Mouse (Mus musculus) mesoderm, embryonic 11.5 days (tissue): ENCODE results near the gene Gfy.

ENCODE experiments used
- DNase-seq: peaks from one replicate; pipeline ENCODE4 v3.0.0-alpha.2; 2012; ENCODE audit warnings: low read depth, low spot score

Gene Gfy

DNA sequence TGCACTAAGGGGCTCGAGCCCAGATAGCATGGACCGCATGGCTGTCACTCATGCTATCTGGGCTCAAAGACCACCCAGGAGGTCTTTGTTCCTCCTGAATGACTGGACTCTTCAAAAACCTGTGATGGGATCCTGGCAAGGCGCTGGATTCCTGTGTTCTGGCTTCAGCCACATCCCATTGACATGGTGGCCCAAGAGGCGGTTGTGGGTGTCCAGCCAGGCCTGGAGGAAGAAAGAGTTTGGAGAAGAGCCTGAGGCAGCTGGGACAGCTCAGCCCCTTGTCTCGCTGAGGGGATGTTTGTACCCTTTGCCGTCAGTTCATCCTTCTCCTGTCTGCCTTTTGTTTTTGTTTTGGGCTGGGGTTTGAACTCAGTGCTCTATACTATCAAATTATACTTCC, 29.8 kb downstream of the Gfy start:
- DNase-seq, result no peak

DNA sequence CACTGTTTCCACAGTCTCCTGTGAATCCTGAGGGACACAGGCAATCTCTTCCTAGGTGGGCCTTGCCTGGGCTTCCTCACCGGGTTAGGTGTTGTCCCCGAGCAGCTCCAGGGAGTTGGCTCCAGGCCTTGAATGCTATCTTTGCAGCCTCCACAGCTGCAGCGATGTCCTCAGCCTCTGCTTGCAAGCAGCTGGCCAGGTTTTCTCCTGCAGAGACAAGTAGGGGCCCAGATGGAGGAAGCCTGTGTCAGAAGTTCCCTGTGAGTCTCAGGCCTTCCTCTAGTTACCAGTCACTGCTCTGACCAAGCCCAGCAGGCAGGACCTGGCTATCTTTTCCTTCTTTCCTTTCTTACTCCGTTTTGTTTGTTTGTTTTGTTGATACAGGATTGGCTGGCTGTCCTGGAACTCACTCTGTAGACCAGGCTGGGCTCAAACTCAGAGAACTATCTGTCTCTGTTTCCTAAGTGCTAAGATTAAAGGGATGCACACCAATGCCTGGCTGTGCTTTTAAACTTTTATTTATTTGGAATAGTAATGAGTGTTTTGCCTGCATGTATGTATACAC, 30.8 kb downstream of the Gfy start:
- no peak for DNase-seq

DNA sequence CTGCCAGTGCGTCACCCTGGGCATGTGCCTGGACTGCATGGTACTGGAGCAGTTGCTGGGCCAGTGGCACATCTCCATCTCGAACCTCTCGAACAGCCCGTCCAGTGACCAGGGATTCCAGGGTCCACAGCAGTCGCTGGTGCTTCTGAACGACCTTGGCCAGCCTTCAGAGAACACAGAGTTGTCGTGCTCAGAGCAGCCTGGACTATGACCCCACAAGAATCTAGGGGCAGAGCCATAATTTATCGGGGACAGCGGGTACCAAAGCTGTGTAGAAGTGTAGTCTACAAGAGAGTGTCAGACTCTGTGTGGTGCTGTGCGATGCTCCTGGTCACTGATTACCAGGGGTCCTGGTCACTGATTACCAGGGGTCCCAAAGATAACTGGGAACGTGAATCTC, 31.5 kb downstream of the Gfy start:
- no peak for DNase-seq

DNA sequence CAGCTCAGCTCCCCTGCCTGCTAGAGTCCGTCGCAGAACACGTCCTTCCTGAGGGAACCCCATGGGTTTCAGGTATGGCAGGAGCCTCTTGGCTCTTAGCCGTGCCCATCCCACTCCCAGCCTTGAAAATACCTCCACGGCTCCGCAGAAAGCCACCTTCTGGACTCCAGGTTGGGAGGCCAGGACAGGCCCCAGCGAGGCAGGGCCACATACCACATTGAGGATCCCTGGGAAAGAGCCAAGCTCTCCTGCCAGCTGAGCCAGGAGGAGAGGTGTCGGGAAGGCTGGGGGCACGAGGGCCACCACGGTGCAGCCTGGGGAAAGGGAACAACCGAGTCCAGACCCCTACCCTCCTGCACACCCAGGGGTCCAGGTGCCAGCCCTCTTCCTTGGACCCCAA, 32.1 kb downstream of the Gfy start:
- DNase-seq, result no peak

DNA sequence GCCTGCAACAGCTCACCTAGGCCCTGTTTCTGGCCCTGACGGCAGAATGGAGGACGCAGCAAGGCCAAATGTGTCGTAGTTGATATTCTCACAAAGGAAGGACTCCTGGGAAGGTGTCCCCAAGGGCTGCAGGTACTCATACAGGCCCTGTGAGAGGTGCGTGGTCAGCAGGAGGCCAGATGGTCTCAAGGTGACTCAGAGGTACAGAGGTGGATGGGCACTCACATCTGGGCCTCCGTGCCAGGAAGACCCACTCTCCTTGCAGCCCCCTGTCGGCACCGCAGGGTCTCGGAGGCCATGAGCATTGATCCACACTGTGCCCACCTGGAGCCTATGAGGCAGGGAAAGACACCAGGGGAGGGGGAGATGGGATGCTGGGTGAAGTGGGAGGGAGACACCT, 33.9 kb downstream of the Gfy start:
- DNase-seq, result no peak

DNA sequence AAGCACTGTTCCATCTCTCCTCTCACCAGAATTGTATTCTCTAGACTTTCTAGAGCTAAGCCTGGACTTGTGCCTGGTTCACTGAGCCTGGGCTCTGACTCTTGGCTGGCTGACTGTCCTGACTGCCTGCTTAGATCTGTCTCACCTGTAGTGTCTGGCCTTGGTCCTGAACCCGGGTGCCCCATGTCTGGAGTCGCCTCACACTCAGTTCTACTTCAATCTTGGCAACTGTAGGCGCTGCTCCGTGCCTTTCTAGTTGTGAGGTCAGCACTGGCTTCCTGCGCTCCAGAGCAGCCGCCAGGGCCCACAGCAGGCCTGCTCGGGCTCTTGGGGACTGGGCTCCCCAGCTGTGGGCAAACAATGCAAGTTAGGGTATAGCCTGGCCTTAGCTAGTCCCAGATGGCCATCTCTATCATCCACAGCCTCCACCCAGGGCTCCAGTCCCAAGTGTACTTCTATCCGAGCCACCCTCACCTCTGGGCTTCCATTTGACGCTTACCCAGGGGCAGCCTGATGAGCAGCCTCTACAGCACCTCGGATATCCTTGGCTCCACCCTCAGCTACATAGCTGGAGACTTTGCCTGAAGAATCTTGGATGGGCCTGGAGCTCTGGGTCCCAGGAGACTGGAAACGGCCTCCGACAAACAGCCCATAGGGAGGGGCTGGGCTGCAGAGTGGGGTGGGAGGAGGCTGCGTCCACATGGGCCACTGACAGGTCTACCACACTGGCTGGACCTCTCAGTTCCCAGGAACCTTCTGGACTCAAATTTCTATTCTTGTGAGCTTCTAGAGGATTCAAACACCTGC, 34.8 kb downstream of the Gfy start:
- no peak for DNase-seq

DNA sequence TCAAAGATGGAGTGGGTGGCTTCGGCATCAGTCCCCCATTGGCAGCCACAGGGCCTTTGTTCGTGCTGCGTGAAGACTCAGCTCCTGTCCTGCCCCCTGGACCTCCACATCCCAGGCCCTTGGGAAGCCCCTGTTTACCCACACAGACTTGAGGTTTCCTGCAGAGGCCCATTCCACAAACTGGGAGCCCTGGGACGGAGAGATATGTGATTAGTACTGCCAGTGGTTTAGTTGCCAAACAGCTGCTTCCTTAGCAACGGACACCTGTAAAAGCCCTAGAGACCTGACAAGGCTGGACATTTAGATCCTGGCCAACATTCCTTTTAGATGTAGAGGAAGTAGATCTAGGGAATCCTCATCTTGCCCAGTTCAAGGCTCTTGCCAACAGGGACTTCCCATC, 37.5 kb downstream of the Gfy start:
- no peak for DNase-seq

DNA sequence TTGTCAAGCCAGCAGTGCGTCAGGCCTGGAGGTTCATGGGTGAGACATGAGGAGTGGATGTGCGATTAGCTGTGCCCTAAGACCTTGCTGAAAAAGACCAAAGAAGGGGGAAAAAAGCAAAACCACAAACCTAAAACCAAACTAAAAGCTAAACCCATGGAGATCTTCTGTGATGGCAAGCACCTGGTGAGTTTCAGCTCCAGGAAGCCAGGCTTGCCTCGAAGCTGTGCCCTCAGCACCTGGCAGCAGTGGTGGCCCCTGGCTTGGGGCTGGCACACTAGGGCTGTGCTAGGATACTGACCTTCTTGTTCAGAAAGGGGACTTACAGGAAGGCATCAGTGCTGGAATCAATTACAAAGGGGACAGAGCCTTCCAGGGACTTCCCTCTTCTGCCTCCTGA, 38.0 kb downstream of the Gfy start:
- no peak for DNase-seq

DNA sequence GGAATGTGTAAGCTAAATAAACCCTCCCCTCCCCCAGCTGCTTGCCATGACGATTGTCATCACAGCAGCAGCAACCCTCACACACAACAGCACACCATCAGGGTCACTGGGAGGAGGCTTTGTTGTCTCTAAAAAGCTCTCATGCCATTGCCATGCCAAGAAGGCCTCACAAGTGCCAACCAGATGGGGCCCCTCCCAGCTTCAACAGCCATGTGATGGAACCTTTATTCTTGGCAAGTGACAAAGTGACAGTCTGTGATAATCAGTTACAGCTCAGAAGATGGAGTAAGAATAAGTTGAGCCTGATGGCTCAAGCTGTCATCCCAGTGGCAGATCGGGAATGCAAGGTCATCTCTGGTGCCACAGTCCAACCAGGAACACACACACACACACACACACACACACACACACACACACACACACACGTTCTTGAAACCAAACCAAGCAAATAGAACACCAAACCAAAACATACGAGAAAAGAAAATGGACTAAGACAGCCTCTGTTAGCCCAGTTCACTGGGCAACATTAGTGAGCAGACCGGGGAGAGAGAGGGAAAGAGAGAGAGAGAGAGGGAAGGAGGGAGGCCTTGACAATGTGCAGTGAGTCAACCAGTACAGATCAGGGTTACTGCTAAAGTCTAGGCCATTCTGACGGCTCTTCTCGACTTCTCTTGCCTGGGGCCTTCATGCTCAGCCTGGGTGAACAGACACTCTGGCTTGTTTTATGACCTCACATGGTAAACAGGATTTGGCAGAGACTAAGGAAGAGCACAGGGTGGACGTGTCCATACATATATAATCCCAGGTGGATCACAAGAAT, 39.3 kb downstream of the Gfy start:
- DNase-seq, result no peak

DNA sequence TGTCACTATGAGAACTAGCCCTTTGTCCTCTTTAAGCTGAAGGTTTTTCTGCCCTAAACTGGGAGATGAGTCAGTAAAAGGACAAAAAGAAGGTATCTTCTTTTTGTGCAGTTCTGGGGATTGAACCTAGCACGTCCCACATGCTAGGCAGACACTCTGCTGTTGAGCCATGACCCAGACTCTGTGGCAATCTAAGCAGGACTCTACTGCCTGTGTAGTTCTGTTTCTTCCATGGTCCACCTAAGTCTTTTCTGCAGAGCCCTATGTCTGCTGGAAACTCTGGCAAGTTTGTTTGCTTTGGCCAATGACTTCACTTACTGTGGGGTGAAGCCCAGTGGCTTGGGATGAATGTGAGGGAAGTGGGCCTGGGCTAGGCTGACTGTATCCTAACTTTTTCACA, 41.0 kb downstream of the Gfy start:
- DNase-seq, result no peak

DNA sequence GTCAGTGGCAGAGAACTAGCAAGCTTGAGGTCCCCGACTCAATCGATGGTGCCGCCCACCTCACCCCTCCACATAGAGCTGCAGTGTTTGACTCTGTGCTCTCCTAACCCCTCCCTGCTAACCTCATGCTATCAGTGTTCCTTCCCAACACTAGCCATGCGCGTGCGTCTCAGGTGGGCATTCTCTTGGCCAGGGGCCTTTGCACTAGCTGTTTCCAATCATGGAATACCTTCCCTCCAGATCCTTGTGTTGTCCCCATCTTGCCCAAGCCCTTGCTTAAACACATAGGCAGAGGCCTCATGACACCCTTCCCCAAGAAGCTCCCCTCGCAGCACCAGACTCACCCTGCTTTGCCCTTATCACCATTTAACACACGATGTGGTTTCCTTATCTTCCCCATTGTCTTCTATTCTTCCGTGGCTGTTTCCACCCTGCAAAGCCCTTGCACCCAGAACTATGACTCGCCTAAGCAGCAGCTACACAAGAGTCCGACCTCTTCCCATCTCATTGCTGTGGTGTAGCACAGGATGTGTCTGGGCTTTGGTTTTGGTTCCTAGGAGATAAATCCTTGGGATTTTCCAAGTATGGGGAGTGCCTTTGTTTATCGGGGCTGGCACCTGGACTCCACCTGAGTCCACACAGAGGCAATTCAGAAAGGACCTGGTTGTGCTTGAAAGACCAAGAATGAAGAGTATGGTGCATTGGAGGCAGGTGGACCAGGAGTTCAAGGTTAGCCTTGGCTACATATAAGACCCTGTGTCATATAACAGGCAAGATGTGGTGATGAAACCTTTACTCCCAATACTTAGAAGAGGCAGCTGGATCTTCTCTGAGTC, 42.0 kb downstream of the Gfy start:
- no peak for DNase-seq

DNA sequence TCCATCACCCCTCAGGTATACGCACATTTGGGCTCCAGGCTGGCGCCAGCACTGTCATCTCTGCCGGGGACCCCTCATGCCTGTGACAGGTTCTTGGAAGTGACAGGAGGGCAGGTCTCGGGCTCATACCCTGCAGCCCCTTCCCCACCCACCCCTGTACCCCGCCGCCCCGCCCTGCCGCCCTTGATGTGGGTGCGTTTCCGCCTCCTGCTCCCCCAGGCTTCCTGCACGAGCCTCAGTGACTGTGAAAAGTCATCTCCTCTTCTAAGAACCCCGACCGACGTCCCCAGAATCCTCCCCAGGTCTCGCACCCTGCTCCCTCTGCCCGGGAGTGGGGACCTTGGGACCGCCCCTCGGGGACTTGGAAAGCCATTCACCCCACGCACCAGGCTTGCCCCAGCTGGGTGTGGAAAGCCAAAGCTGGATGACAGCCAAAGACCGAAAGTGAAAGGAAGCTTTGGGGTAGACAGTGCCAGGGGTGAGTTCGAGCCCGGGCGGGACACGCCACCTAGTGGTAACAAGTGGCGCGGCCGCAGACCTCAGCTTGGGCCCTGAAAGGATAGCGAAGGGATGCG, 43.3 kb downstream of the Gfy start, which contains the start of the genes Gm45713 and Flt3l:
Gm45713 (minus strand) TSS at position 239 of the 575 bp plus-strand sequence.
Flt3l (minus strand) TSS at position 440 of the 575 bp plus-strand sequence.
- DNase-seq, result peak; percentile 83

DNA sequence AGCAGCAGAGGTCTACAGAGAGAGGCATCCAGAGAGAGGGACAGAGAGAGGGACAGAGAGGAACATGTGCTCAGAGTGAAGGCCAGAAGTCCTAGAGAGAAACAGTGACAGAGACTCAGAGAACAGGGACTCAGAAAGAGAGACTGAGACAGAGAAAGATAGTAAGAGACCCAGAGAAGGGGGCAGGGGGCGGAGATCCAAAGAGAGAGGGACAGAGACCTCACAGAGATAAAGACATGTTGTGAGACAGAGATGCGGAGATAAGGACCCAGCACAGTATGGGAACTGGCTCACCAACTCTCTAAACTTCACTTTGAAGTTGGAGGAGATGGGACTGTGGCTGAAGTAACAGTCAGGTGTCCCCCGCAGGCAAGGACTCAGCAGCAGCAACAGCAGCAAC, 44.0 kb downstream of the Gfy start:
- no peak for DNase-seq

DNA sequence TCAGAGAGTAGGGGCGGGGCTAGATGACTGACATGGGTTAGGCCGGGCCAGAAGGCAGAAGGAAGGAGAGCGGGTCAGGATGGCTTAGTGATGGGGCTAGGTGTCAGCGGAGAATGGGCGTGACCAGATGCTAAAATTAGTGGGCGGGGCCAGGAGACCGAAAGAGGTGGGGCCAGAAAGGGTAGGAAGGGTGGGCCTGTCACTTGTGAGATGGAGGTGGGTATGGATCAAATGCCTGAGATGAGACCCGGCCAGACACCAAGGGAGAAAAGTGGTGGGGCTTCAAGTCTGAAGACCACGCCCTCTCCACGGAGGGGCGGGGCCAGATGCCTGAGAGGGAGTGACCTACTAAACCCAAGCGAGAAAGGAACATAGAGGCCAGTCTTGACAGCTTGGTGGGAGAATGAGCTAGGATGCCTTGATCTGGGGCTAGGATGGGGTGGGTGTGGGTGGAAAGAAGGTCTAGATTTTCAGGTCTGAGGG, 44.8 kb downstream of the Gfy start:
- peak; percentile 58 for DNase-seq

DNA sequence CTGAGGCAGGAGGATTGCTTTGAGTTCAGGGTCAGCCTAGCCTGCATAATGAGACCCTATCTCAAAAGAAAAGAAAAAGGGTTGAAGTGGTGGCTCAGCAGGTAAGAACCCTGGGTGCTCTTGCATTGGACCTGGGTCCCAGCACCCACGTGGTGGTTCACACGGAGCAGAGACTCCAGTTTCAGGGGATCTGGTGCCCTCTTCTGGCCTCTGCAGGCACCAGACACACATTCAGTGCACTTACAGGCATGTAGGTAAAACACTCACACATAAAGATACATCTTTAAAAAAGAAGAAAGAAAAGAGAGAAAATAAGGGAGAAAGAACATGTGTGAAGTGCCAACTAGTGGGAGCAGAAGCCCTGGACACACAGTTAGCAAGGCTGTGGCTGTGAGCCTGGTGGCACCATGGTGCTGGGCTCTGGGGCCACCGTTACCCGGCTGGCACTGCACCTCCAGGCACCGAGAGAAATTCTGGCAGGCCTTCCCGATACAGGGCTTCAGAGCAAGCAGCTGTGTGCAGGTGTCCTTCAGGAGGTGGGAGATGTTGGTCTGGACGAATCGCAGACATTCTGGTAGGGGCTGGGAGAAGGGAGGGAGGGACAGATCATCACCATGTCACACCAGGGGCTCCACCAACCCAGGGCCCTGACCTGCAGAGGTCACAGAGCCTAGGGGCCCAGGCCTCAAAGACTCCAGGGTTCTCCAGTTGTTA, 45.8 kb downstream of the Gfy start:
- DNase-seq, result no peak

DNA sequence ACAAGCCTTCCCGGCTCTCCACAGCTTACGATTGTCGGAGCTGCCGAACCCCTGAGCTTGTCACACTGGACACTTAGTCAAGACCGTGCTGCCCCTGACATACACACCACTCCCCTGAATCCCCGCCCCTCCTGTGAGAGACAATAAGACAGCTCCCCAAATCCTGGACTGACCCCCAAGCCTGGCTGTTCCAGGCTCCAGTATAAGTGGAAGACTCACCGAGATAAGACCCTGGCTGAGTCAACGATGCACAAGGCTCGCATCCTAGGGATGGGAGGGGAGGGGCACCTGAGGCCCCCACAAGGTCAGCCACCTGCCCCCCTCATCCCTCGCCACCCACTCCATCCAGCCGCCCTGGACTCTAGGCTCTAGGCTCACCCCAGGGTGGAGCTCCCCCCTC, 47.5 kb downstream of the Gfy start:
- no peak for DNase-seq

DNA sequence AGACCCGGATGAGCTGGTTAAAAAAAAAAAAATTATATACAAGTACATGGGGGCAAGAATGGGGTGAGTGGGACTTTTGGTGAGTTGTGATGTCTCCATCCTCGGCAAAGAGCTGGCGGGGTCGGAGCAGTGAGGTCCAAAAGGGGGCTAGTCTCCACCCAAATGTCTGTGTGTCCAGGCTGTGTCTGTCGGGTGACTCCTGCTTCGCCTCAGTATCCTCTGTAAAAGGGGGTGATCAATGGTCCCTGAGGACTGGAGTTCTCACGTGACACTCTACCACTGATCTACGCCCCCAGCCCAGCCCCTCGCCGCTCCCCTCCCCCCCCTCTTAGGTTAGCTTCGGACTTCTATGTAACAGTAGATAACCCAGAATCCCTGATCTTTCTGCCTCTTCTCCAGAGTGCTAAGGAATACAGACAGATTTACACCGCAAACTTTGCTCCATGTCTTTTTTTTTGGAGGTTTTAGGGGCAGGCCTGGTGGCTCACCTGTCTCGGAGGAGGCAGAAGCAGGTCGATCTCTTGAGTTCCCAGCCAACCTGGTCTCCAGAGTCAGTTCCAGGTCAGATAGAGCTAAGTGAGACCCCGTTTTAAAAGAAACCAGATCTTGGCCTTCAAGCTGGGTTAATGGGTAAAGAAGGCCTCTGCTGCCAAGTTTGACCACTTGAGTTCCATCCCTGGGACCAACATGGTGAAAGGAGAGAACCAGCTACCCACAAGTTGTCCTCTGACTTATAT, 49.4 kb downstream of the Gfy start:
- DNase-seq, result no peak

DNA sequence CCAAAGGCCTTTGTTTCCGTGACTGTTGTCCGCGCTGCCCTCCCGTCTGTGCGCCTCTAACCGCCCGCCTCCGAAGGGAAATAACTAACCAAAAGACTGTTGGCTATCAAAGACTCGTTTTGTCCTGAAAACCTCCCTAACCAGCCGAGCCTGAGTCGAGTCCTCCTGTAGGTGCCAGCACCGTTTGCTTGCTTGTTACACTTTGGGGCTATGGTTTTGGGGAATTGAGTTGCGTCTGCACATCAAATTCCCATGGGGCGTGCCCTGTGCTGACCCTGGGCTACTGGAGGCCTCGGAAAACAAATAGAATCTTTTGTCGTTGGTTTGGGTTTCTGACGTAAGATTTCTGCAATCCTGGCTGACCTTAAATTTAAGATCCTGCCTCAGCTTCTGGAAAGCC, 50.1 kb downstream of the Gfy start:
- DNase-seq, result peak; percentile 83

DNA sequence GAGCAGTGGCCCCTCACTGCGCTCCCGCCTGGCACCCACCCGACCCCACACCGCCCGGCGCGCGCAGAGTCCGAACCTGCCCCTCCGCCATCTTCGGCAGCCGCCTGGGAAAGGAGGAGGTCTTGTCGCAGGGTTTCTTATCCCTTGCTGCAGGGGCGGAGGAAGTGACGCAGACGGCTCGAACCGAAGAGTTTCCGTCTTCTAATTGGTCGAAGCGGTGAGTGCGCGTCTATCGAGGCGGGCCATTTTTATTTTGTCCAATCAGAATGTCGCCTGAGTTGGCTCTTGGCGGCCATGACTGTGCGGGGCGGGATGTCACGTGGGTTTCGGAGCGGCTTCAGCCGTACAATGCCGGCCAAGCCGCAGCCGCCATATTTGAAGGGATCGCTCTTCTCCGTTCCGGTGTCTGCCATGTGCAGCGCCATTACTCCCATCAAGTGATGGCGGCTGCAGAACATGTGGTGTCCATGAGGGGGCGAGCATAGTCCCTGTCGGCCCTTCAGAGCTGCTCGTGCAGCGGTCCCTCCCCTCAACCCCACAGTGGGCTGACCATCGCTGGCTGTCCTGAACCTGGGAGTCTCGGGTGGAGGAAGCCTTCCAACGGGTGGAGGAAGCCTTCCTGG, 50.6 kb downstream of the Gfy start, which contains the start of gene Rpl13a:
Rpl13a (minus strand) TSS at position 138 of the 623 bp plus-strand sequence.
- peak; percentile 99 for DNase-seq
